Mouse (Mus musculus) central nervous system, embryonic 14 days (tissue): ENCODE measurements around the gene Serpina1c. TPM values are rescaled to one million over a fixed set of nuclear protein-coding genes. Genes with fewer than 3 reads are reported as not detected.

Experiments used
- polyA plus RNA-seq: library from polyadenylated mRNA; depleted of rRNA; stranded (reverse); fragments of >200 nt; gene quantifications from 2 replicates; pipeline ENCODE4 v1.2.3, GENCODE M21; 2012; rRNA removed

Gene Serpina1c
- polyA plus RNA-seq, result 0.08 TPM in 1 of 2 replicates, not detected in the other

DNA sequence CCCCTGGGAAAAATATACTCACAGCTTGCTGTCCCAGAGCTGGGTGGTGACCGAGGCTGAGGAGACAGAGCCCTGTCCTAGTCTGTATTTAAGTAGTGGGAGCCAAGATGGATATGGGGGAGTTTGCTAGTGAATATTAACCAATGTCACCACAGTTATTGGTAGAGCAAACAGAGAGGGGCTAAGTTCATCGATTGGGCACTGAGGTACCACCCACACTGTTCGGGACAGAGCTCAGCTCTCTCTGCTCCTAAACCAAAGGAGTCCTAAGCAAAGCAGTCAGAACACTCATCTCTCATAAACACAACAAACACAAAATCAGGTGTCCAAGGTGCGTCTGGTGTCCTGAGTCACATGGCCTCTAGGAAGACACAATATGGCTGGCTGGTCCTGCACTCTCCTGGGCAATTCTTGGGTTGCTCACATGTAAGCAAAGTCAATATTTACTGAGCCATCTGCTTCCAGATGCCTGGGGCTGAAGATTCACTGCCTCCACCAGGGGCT lies at the start of gene Serpina1c:
Serpina1c (minus strand) TSS at position 51 of the 504 bp plus-strand sequence.

DNA sequence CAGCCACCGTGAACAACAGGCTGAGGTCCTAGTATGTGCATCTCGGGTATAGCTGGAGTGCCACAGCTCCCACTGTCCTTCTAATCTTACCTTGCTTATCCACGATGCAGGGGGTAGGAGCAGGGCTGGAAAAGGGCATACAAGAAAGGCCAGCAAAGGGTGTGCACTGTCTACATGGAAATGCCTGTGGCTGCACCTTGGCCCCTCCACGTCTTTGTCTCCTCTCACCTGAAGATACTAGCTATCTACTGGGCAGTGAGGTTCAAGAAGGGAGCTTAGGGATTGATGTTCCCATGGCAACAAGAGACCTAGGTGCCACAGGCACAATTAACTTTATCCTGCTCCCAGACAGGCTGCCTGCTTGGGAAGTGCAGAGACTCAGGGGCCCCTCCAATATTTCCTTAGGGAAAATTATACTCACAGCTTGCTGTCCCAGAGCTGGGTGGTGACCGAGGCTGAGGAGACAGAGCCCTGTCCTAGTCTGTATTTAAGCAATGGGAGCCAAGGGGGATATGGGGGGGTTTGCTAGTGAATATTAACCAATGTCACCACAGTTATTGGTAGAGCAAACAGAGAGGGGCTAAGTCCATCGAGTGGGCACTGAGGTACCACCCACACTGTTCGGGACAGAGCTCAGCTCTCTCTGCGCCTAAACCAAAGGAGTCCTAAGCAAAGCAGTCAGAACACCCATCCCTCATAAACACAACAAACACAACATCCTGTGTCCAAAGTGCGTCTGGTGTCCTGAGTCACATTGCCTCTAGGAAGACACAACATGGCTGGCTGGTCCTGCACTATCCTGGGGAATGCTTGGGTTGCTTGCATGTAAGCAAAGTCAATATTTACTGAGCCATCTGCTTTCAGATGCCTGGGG lies 41.3 kb downstream of the Serpina1c start, which contains the start of gene Serpina1a:
Serpina1a (minus strand) TSS at position 462 of the 874 bp plus-strand sequence.

Other genes with a start within 250 kb of the Serpina1c start
- 0.11 TPM in 1 of 2 replicates, not detected in the other for gene Serpina6, start 247.7 kb downstream of the Serpina1c start, polyA plus RNA-seq
- gene Serpina16, start 228.7 kb downstream of the Serpina1c start, polyA plus RNA-seq, result not detected in 2 replicates
- gene Serpina1f, start 209.4 kb downstream of the Serpina1c start, polyA plus RNA-seq, result not detected in 2 replicates
- gene Serpina1d, start 131.3 kb downstream of the Serpina1c start, polyA plus RNA-seq, result not detected in 2 replicates
- gene Serpina1b, start 74.5 kb downstream of the Serpina1c start, polyA plus RNA-seq, result 0.06 and 0.16 TPM in 2 replicates
- not detected in 2 replicates for gene Serpina1a, start 41.3 kb downstream of the Serpina1c start, polyA plus RNA-seq
- 0.08 TPM in 1 of 2 replicates, not detected in the other for gene Serpina1e, start 54.1 kb upstream of the Serpina1c start, polyA plus RNA-seq
- not detected in 2 replicates for gene Serpina11, start 85.1 kb upstream of the Serpina1c start, polyA plus RNA-seq
- gene Serpina9, start 108.9 kb upstream of the Serpina1c start, polyA plus RNA-seq, result 0.09 TPM in 1 of 2 replicates, not detected in the other
- gene Serpina12, start 139.6 kb upstream of the Serpina1c start, polyA plus RNA-seq, result not detected in 2 replicates
- not detected in 2 replicates for gene Serpina5, start 196.2 kb upstream of the Serpina1c start, polyA plus RNA-seq
- gene Serpina3a, start 207.8 kb upstream of the Serpina1c start, polyA plus RNA-seq, result not detected in 2 replicates
- gene Serpina3b, start 223.1 kb upstream of the Serpina1c start, polyA plus RNA-seq, result not detected in 2 replicates
- gene Serpina3c, start 249.0 kb upstream of the Serpina1c start, polyA plus RNA-seq, result not detected in 2 replicates